Mouse (Mus musculus) lung, adult 2 months (tissue): ENCODE measurements at regions not wholly inside any gene's neighbourhood (a gene's known extent, or its start where the extent isn't known, plus 50 kb on each side); places are given as distances from the start of the nearest gene placed in this dataset.

ENCODE experiments used
- CTCF ChIP-seq: fragments of 200-500 bp; IDR thresholded peaks from 2 replicates; pipeline ENCODE4 v1.5.1; 2011; ENCODE audit warnings: mild to moderate bottlenecking, low read length, control low read depth; ENCODE audit not compliant: insufficient read depth
- POLR2A ChIP-seq: fragments of 200-500 bp; IDR thresholded peaks from 2 replicates; pipeline ENCODE4 v1.6.1; 2011; ENCODE audit warnings: low read depth, mild to moderate bottlenecking, control low read depth, low read length, borderline replicate concordance; ENCODE audit errors: extremely low read depth

DNA sequence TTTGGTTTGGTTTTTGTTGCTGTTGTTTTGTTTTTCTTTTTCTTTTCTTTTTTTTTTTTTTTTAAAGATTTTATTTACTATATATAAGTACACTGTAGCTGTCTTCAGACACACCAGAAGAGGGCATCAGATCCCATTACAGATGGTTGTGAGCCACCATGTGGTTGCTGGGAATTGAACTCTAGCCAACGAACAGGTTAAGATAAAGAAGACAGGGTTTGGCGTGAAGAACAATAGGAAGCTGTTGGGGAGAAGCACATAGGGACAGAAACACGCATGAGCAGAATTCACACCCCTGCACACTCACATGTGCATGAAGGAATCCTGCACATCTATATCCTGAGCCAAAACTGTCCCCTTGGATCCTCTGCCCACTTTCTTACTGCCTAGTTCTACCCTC lies 135.0 kb downstream of the Mrm1 start:
- no peak for TF ChIP-seq POLR2A
- TF ChIP-seq CTCF, result no peak
